Mouse (Mus musculus): ENCODE results near the gene Olfr872. TPM values are rescaled to one million over a fixed set of nuclear protein-coding genes. Genes with fewer than 3 reads are reported as not detected.

The Olfr872 gene
- total and polyA plus RNA-seq, 3 experiments = not detected

- peak; percentile 50 for DNase-seq (ENCODE audit: low read depth, low spot score)
- Histone ChIP-seq H3K9me3 (replicated peaks; ENCODE audit: insufficient read depth, low read length) (no peaks in the 10 kb centered on the region), H3K27me3 (ENCODE audit: control insufficient read depth in 1 of 2, insufficient read depth in 2 of 2, low read length in 2 of 2) (no peaks in the 10 kb centered on the region), H3K36me3 (ENCODE audit: control insufficient read depth in 1 of 2, insufficient read depth in 2 of 2, low read length in 2 of 2) (peaks cover 0 to 4% of the 10 kb centered on the region in 2 experiments; a peak in 2 of 4 replicates), H3K4me1 (ENCODE audit: control insufficient read depth in 1 of 2, insufficient read depth in 2 of 2, low read length in 2 of 2) (0 out of 4 replicates have a peak, but pooled peaks cover 0 to 2% of the 10 kb centered on the region in 2 experiments), H3K9ac (ENCODE audit: control insufficient read depth, low read depth, low read length, poor library complexity, severe bottlenecking) (no peak overlapping the region), H3K27ac (ENCODE audit: control insufficient read depth, low read depth, low read length) (no peak overlapping the region), H3K4me3 (ENCODE audit: control insufficient read depth in 1 of 2, insufficient read depth in 1 of 2, low read depth in 2 of 2, low read length in 2 of 2) (no peak overlapping the region), H3K79me2 (ENCODE audit: control insufficient read depth, insufficient read depth, low read length, poor library complexity) (no peaks in the 10 kb centered on the region)
- TF ChIP-seq HCFC1 (IDR thresholded peaks at IDR 0.05; ENCODE audit: low read depth, low read length) = no peak
- no peak for TF ChIP-seq RCOR1 (IDR thresholded peaks at IDR 0.05; ENCODE audit: low read depth, low read length)
- TF ChIP-seq UBTF (IDR thresholded peaks at IDR 0.05; ENCODE audit: borderline replicate concordance, insufficient read depth, low read depth, low read length) = no peak
- no peak for TF ChIP-seq SMC3 (IDR thresholded peaks at IDR 0.05; ENCODE audit: low read depth, low read length)
- TF ChIP-seq EP300 (IDR thresholded peaks at IDR 0.05; ENCODE audit: low read depth in 1 of 2, low read length in 2 of 2) = peak; percentile 23 to 57; a peak in 1 of 4 replicates
- no peak for TF ChIP-seq MAFK (IDR thresholded peaks at IDR 0.05; ENCODE audit: borderline replicate concordance, low read depth, low read length)
- TF ChIP-seq ZMIZ1 (IDR thresholded peaks at IDR 0.05; ENCODE audit: low read depth, low read length) = no peak
- no peak for TF ChIP-seq SIN3A (IDR thresholded peaks at IDR 0.05; ENCODE audit: low read length)
- TF ChIP-seq USF1 (IDR thresholded peaks at IDR 0.05; ENCODE audit: low read depth, low read length) = peak; percentile 55; the same call in 1 of the 2 replicates
- TF ChIP-seq TCF12 (IDR thresholded peaks at IDR 0.05; ENCODE audit: low read depth, low read length) = 0 out of 2 replicates have a peak, but pooled peaks have one; percentile 8
- no peak for TF ChIP-seq NELFE (IDR thresholded peaks at IDR 0.05; ENCODE audit: low read depth, low read length)
- no peak for TF ChIP-seq MAZ (IDR thresholded peaks at IDR 0.05; ENCODE audit: low read depth, low read length)
- TF ChIP-seq BHLHE40 (IDR thresholded peaks at IDR 0.05; ENCODE audit: borderline replicate concordance, low read depth, low read length) = no peak
- peak; percentile 51; the same call in 1 of the 2 replicates for TF ChIP-seq GATA1 (IDR thresholded peaks at IDR 0.05; ENCODE audit: low read depth, low read length)
- TF ChIP-seq E2F4 (IDR thresholded peaks at IDR 0.05; ENCODE audit: borderline replicate concordance, low read depth, low read length) = no peak
- no peak for TF ChIP-seq RAD21 (IDR thresholded peaks at IDR 0.05; ENCODE audit: low read depth, low read length)
- TF ChIP-seq TBP (IDR thresholded peaks at IDR 0.05; ENCODE audit: low read depth, low read length) = no peak
- no peak for TF ChIP-seq POLR2AphosphoS5 (IDR thresholded peaks at IDR 0.05; ENCODE audit: borderline replicate concordance, low read depth, low read length)
- TF ChIP-seq ZC3H11A (IDR thresholded peaks at IDR 0.05; ENCODE audit: low read depth, low read length) = no peak
- TF ChIP-seq USF2 (IDR thresholded peaks at IDR 0.05; ENCODE audit: borderline replicate concordance in 1 of 2, insufficient read depth in 1 of 2, low read depth in 1 of 2, low read length in 2 of 2) = no peak
- TF ChIP-seq CHD2 (IDR thresholded peaks at IDR 0.05; ENCODE audit: low read length) = no peak
- no peak for TF ChIP-seq ZKSCAN1 (IDR thresholded peaks at IDR 0.05; ENCODE audit: low read depth, low read length)
- TF ChIP-seq CHD1 (IDR thresholded peaks at IDR 0.05; ENCODE audit: low read depth, low read length) = no peak
- TF ChIP-seq ETS1 (IDR thresholded peaks at IDR 0.05; ENCODE audit: low read depth, low read length) = no peak
- TF ChIP-seq CTCF (IDR thresholded peaks at IDR 0.05 in 2 of 3, conservative IDR thresholded peaks at IDR 0.05 in 1 of 3; ENCODE audit: control insufficient read depth in 1 of 3, insufficient read depth in 1 of 3, low read depth in 2 of 3, low read length in 3 of 3, poor library complexity in 1 of 3, severe bottlenecking in 1 of 3) = no peak
- no peak for TF ChIP-seq NRF1 (IDR thresholded peaks at IDR 0.05; ENCODE audit: insufficient read depth, low read depth, low read length, poor library complexity, severe bottlenecking)
- no peak for TF ChIP-seq KAT2A (conservative IDR thresholded peaks at IDR 0.05; ENCODE audit: low read depth, low read length)
- no peak for TF ChIP-seq MEF2A (IDR thresholded peaks at IDR 0.05; ENCODE audit: extremely low read depth, insufficient replicate concordance, low read depth, low read length, poor library complexity, severe bottlenecking)
- peak; percentile 38 for TF ChIP-seq TAL1 (IDR thresholded peaks at IDR 0.05; ENCODE audit: low read length)
- peak; percentile 49; the same call in 1 of the 2 replicates for TF ChIP-seq MYC (IDR thresholded peaks at IDR 0.05; ENCODE audit: low read depth, low read length)
- no peak for TF ChIP-seq JUND (IDR thresholded peaks at IDR 0.05; ENCODE audit: low read depth, low read length)
- TF ChIP-seq GABPA (IDR thresholded peaks at IDR 0.05; ENCODE audit: low read depth, low read length) = no peak
- TF ChIP-seq POLR2AphosphoS2 (IDR thresholded peaks at IDR 0.05; ENCODE audit: low read length) = no peak
- TF ChIP-seq MAX (IDR thresholded peaks at IDR 0.05; ENCODE audit: low read length) = no peak
These were observed 26.1 kb upstream of the Olfr872 start for GRCm38 (mm10) chr9:20210812-20211211.
